Mouse (Mus musculus) thymus, postnatal 0 days (tissue): Measurements from ENCODE around the gene Htr3a. TPM values are rescaled to one million over a fixed set of nuclear protein-coding genes. Genes with fewer than 3 reads are reported as not detected.

ENCODE experiments used
- DNase-seq: peaks from one replicate; pipeline ENCODE4 v3.0.0-alpha.2; 2015; ENCODE audit warnings: low spot score
- polyA plus RNA-seq: library from polyadenylated mRNA; unstranded; fragments of >200 nt; fragmentation: Nextera tagmentation; extraction: Ambion mirVana; gene quantifications from 2 replicates; pipeline ENCODE4 v1.2.1, GENCODE M21; 2015

Gene Htr3a
- polyA plus RNA-seq = 0.12 and 0.22 TPM in 2 replicates

GRCm38 (mm10) chr9:48910885-48911537 is at the start of gene Htr3a:
Gene Htr3a (minus strand): TSS chr9:48911099.
- DNase-seq = no peak

DNA sequence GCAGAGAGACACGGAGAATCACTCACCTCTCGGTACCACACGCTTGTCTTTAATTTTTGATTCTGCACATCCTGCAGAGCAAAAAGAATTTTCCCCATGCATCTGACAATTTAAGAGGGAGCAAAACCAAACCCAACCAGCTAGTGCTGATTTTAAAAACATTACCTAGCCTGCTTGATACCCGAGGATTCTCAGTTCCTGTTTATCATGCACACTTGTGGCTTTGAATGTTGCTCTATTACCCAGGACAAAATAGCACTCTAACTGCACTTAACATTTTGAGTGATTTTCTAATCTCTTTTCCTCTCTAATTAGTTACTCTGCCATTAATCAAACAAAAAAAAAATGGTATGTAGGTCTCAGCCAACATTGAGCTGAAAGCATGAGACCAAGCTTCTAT is 36.7 kb upstream of the Htr3a start:
- DNase-seq = no peak

- no peak for DNase-seq
Measured at GRCm38 (mm10) chr9:48942349-48942748, 31.4 kb upstream of the Htr3a start.

DNA sequence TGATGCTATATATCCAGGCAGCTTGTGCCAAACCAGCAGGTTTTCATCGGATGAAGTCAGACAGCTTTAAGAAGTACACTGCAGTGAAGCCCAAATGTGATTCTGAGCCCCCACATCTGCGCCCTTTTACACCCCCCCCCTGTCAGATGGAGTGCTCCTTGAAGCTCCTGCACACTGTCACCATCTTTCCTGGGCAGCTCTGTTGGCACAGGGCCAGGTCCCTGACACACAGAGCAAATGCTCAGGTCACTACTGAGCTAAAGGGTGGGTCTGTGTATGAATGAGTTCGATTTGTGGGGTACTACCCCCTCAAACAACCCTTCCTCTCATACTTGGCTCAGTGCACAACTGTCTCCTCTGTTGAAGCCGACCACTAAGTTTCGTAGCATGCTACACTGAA is 18.5 kb upstream of the Htr3a start:
- DNase-seq = no peak

DNA sequence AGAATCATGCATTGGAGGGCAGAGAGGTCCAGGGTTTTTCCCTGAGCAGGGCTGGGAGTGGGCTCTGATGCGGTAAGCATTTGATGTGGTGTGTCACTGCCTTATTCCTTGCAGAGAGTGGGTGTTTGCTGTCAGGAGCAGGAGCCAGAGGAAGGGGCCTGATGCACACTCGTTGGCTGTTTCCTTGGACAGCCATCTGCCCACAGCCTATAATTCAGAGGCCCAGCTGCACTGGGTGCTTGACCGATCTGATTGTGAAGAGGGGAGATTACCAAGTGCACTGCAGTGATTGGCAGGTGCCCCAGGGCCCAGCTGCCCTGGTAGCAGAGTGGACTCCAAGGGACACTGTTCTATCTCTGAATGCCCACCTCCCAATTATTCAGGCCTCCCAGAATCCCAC is 17.9 kb upstream of the Htr3a start:
- DNase-seq = no peak

- DNase-seq = no peak
Measured at GRCm38 (mm10) chr9:48916011-48916788, 5.3 kb upstream of the Htr3a start.

DNA sequence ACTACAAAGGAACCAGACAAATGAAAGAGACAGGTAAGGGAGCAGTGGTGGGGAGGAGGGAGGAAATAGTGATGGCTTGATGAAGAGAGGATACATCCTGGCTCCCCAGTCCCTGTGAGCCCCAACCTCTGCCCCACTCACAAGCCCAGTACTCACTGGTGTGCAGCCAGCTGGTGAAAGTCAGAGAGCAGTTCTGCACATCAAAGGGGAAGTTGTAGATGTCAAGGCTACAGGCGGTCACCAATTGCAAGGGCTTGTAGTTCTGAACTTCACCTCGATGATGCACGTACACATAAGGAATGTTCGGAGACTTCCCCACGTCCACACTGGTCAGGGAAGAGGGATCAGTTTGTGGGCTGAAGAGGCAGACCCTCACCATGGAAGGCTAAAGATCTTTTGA is 6.5 kb downstream of the Htr3a start:
- DNase-seq = no peak

DNA sequence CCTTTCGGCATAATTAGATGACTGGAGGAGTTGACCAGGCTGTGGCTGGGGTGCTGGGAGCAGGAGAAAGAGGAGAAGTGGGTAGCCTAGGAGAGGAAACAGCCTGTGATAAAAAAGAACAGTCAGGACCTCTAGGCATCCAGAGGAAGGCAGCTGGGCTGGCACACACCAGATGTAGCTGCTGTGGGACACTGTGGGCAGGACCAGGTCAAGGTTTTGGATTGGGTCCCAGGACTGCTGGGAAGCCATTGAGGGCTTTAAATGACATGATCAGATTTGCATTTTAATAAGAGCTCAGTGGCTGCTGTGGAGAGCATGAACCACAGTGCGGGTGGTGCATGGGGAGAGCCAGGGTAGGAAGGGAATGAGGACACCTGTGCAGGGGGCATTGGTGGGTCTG is 7.1 kb downstream of the Htr3a start:
- no peak for DNase-seq

GRCm38 (mm10) chr9:48898551-48898950 is 12.3 kb downstream of the Htr3a start:
- peak; percentile 30 for DNase-seq

DNA sequence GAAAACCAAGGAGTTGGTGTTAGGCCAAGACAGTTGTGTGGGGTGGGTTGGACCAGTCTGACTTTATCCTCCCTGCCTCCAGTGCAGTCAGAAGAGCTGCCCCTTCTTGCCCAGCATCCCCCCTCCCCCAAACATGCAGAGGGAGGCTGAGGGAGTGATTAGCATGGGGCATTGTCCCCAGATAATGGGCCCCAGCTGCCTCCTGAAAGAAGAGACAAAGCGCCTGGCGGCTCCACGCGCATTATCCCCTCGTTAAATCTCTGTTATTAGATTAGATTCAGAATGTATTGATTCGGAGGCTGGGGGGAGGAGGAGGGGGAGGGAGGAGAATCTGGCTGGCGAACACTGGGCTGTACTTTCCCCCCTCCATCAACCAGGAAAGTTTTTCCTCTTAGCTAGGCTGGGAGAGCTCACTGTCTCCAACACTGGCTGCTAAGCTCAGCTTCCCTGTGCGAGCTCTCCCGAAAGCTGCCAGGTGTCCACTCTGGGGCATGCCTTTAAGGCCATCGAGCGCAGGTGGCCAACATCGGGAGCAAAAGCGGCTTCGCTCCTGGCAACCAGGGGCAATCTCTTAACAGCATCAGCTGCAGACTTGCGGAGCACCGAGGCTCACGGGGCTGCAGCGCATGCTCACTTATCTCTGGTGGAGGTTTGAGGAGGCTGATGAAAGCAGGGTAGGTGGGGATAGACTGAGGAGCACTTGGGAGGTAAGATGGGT is 14.9 kb downstream of the Htr3a start:
- DNase-seq = no peak

DNA sequence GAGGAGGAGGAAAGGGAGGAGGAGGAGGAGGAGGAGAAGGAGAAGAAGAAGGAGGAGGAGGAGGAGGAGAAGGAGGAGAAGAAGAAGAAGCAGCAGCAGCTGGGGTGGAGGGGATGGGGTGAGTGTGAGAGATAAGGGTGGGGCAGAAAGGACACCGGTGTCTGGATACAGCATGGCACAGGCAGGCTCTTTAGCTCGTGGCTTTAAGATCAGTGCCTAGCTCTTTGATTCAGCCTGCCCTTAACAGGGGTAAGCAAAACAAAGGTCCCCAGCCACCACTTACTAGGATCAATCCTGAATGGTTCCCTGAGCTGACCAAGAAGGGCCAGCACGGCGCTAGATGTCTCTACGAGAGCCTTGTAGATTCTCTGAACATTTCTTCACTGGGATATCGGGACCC is 16.1 kb downstream of the Htr3a start:
- no peak for DNase-seq

- peak; percentile 71 for DNase-seq
Measured at GRCm38 (mm10) chr9:48893986-48894385, 16.9 kb downstream of the Htr3a start.

GRCm38 (mm10) chr9:48889093-48889492 is 21.8 kb downstream of the Htr3a start:
- no peak for DNase-seq

- no peak for DNase-seq
Measured at GRCm38 (mm10) chr9:48872896-48873295, 38.0 kb downstream of the Htr3a start.

DNA sequence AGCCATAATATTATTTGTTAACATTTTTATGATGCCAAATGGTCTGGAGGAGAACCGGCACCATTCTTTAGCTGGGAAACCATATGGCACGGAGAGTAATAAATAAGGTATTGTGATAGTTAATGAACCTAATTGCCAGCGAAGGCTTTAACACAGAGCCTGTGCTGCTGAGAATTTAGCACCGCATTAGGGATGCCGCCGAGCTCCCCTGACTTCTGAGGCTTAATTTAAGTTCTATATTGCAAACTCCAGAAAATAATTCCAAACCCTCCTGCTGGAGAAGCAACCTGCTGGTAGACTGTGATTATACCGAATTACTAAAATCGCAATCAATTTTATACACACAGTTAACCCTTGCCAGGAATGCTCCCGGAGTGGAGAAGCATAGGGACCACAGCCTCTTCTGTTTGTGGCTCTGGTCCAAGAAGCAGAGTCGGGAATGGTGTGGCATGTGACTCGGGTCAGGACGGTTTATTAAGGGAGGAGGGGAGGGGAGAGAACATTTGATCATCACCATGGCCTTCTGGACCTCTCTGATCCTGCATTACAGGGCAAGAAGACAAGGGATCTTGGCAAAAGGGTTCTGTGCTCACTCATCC is 44.3 kb downstream of the Htr3a start:
- DNase-seq = no peak

DNA sequence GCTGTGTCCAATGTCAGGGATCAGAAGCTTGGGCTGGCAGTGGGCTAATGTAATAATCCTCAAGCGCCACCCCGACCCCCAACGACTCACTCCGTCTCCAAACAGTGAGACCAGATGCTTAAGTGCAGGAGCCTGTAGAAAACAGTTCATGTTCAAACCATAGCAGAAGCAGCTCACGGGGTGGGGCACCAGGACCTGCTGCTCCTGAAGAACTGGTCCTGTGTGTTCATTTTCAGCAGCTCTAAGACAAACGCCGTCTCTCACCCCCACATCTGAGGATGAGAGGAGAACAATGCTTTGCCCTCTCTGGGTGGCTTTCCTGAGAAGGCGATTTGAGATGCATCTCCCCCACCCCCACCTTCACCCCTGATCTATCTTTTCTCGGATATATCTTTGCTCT is 45.7 kb downstream of the Htr3a start:
- no peak for DNase-seq

DNA sequence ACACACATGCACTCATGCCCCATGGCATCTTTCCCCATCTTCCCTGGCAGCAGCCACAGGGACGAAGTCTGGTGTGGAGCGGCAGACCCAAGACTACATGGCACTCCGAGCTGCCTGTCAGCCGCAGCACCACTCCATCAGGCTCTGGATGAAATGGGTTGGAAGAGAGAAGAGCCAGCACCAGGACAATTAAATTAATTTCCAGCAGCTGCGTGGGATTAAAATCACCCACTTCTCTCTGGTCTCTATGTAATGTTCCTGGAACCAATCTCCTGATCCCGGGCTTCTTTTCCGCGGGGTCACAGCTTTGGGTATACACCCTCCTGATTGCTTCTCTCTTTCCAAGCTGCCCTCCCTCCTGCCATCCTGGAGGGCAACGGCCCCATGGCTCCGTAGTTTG is 49.4 kb downstream of the Htr3a start:
- no peak for DNase-seq

DNA sequence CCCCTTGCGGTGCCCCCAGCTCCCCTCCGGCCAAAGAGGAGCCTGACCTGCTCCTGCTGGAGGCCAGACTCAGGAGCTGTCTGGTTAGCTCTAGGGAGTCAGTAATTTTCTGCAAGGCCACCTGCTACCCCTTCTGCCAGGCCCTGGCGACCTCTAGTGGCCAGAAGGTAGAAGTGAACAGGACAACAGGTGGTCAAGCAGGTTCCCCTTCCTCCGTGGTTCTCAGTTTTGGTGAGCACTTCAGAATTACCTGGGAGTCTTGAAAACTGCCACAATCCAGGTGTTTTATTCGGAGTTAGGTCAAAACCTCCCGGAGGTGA is 50.4 kb downstream of the Htr3a start:
- peak; percentile 67 for DNase-seq

GRCm38 (mm10) chr9:48859828-48860525 is 50.9 kb downstream of the Htr3a start:
- no peak for DNase-seq

GRCm38 (mm10) chr9:48857944-48858343 is 53.0 kb downstream of the Htr3a start:
- DNase-seq = no peak

- DNase-seq = no peak
Measured at GRCm38 (mm10) chr9:48856240-48856639, 54.7 kb downstream of the Htr3a start.
